Mouse (Mus musculus) MEL (cell line): ENCODE results near the gene Tekt1. TPM values are rescaled to one million over a fixed set of nuclear protein-coding genes. Genes with fewer than 3 reads are reported as not detected.
A peak's percentile ranks its signal among the peaks of the same experiment; 100 is the strongest.

Experiments used
- DNase-seq: peaks from one replicate; pipeline ENCODE4 v3.0.0; 2011; ENCODE audit warnings: low read depth, low spot score
- H3K27ac ChIP-seq: 2 replicates; pipeline ENCODE4 v1.5.1; 2012; ENCODE audit warnings: low read depth, mild to moderate bottlenecking, control low read depth, low read length, moderate library complexity; ENCODE audit not compliant: control insufficient read depth
- H3K27me3 ChIP-seq, 2 experiments: fragments of 150-350 bp in 1 of 2; sonication (generic) in 1 of 2; 2 replicates each; pipeline ENCODE4 v1.6.1; 2012; ENCODE audit warnings: low read length in 2 of 2, mild to moderate bottlenecking in 2 of 2, improper control_type of control experiment in 1 of 2, moderate library complexity in 1 of 2; ENCODE audit not compliant: insufficient read depth in 2 of 2, control insufficient read depth in 1 of 2
- H3K36me3 ChIP-seq, 2 experiments: 2 replicates each; pipeline ENCODE4 v1.6.1; 2012 to 2014; ENCODE audit warnings: low read length in 2 of 2, improper control_type of control experiment in 1 of 2, inconsistent platforms in 1 of 2, mild to moderate bottlenecking in 1 of 2; ENCODE audit not compliant: insufficient read depth in 2 of 2, control insufficient read depth in 1 of 2
- H3K4me1 ChIP-seq, 2 experiments: fragments of 150-350 bp in 1 of 2; sonication (generic) in 1 of 2; 2 replicates each; pipeline ENCODE4 v1.6.1; 2012; ENCODE audit warnings: low read length in 2 of 2, improper control_type of control experiment in 1 of 2, mild to moderate bottlenecking in 1 of 2; ENCODE audit not compliant: insufficient read depth in 2 of 2, control insufficient read depth in 1 of 2
- H3K4me3 ChIP-seq, 2 experiments: fragments of 150-350 bp in 1 of 2; sonication (generic) in 1 of 2; 2 replicates each; pipeline ENCODE4 v1.5.1; 2012; ENCODE audit warnings: low read depth in 2 of 2, low read length in 2 of 2, mild to moderate bottlenecking in 2 of 2, moderate library complexity in 2 of 2, control low read depth in 1 of 2, improper control_type of control experiment in 1 of 2; ENCODE audit not compliant: control insufficient read depth in 1 of 2, insufficient read depth in 1 of 2
- H3K79me2 ChIP-seq: 2 replicates; pipeline ENCODE4 v1.6.1; 2012; ENCODE audit warnings: mild to moderate bottlenecking, low read length, moderate library complexity; ENCODE audit not compliant: control insufficient read depth, poor library complexity, insufficient read depth
- H3K9ac ChIP-seq: 2 replicates; pipeline ENCODE4 v1.6.1; 2012; ENCODE audit warnings: low read depth, mild to moderate bottlenecking, control low read depth, low read length, moderate library complexity; ENCODE audit not compliant: control insufficient read depth, poor library complexity, severe bottlenecking
- H3K9me3 ChIP-seq: fragments of 150-350 bp; sonication (generic); replicated peaks from 2 replicates; pipeline ENCODE4 v1.6.1; 2012; ENCODE audit warnings: mild to moderate bottlenecking, low read length, improper control_type of control experiment, moderate library complexity; ENCODE audit not compliant: insufficient read depth
- BHLHE40 ChIP-seq: IDR thresholded peaks from 2 replicates; pipeline ENCODE4 v1.6.1; 2012; ENCODE audit warnings: low read depth, mild to moderate bottlenecking, inconsistent platforms, low read length, improper control_type of control experiment, borderline replicate concordance
- CHD2 ChIP-seq: IDR thresholded peaks from 2 replicates; pipeline ENCODE4 v1.6.1; 2011; ENCODE audit warnings: low read length, improper control_type of control experiment
- E2F4 ChIP-seq: IDR thresholded peaks from 2 replicates; pipeline ENCODE4 v1.6.1; 2011; ENCODE audit warnings: low read depth, low read length, improper control_type of control experiment, borderline replicate concordance
- ETS1 ChIP-seq: IDR thresholded peaks from 2 replicates; pipeline ENCODE4 v1.6.1; 2012; ENCODE audit warnings: low read depth, mild to moderate bottlenecking, inconsistent platforms, low read length, improper control_type of control experiment, moderate library complexity
- GATA1 ChIP-seq: IDR thresholded peaks from 2 replicates; pipeline ENCODE4 v1.6.1; 2011; ENCODE audit warnings: low read depth, low read length, improper control_type of control experiment
- HCFC1 ChIP-seq: IDR thresholded peaks from 2 replicates; pipeline ENCODE4 v1.6.1; 2012; ENCODE audit warnings: low read depth, mild to moderate bottlenecking, inconsistent platforms, low read length, improper control_type of control experiment, moderate library complexity
- KAT2A ChIP-seq: conservative IDR thresholded peaks from 2 replicates; pipeline ENCODE4 v1.6.1; 2012; ENCODE audit warnings: low read depth, low read length, improper control_type of control experiment, inconsistent platforms
- MAX ChIP-seq: IDR thresholded peaks from 2 replicates; pipeline ENCODE4 v1.6.1; 2011; ENCODE audit warnings: low read length, improper control_type of control experiment
- MAZ ChIP-seq: IDR thresholded peaks from 2 replicates; pipeline ENCODE4 v1.6.1; 2012; ENCODE audit warnings: low read depth, mild to moderate bottlenecking, inconsistent platforms, low read length, improper control_type of control experiment
- MEF2A ChIP-seq: IDR thresholded peaks from 2 replicates; pipeline ENCODE4 v1.6.1; 2014; ENCODE audit warnings: low read depth, mild to moderate bottlenecking, inconsistent platforms, low read length, improper control_type of control experiment; ENCODE audit not compliant: poor library complexity, insufficient replicate concordance, severe bottlenecking; ENCODE audit errors: extremely low read depth
- MXI1 ChIP-seq: IDR thresholded peaks from 2 replicates; pipeline ENCODE4 v1.6.1; 2011; ENCODE audit warnings: mild to moderate bottlenecking, low read depth, low read length, improper control_type of control experiment
- MYB ChIP-seq: IDR thresholded peaks from 2 replicates; pipeline ENCODE4 v1.6.1; 2011; ENCODE audit warnings: mild to moderate bottlenecking, low read depth, low read length, improper control_type of control experiment
- NELFE ChIP-seq: IDR thresholded peaks from 2 replicates; pipeline ENCODE4 v1.6.1; 2011; ENCODE audit warnings: low read depth, low read length, improper control_type of control experiment
- NRF1 ChIP-seq: IDR thresholded peaks from 2 replicates; pipeline ENCODE4 v1.6.1; 2014; ENCODE audit warnings: low read depth, mild to moderate bottlenecking, inconsistent platforms, low read length, improper control_type of control experiment, moderate library complexity; ENCODE audit not compliant: poor library complexity, insufficient read depth, severe bottlenecking
- POLR2A ChIP-seq, 2 experiments: IDR thresholded peaks; 2 replicates each; pipeline ENCODE4 v1.6.1; 2011 to 2012; ENCODE audit warnings: low read length in 2 of 2, mild to moderate bottlenecking in 2 of 2, control low read depth in 1 of 2, improper control_type of control experiment in 1 of 2, low read depth in 1 of 2, moderate library complexity in 1 of 2; ENCODE audit not compliant: control insufficient read depth in 1 of 2, insufficient read depth in 1 of 2, poor library complexity in 1 of 2
- POLR2AphosphoS5 ChIP-seq: IDR thresholded peaks from 2 replicates; pipeline ENCODE4 v1.6.1; 2012; ENCODE audit warnings: low read depth, borderline replicate concordance, mild to moderate bottlenecking, inconsistent platforms, low read length, moderate library complexity, mixed read lengths
- RAD21 ChIP-seq: IDR thresholded peaks from 2 replicates; pipeline ENCODE4 v1.6.1; 2011; ENCODE audit warnings: mild to moderate bottlenecking, low read depth, low read length, improper control_type of control experiment
- RCOR1 ChIP-seq: IDR thresholded peaks from 2 replicates; pipeline ENCODE4 v1.6.1; 2012; ENCODE audit warnings: low read depth, mild to moderate bottlenecking, inconsistent platforms, low read length, improper control_type of control experiment
- SIN3A ChIP-seq: IDR thresholded peaks from 2 replicates; pipeline ENCODE4 v1.6.1; 2012; ENCODE audit warnings: low read length, improper control_type of control experiment, inconsistent platforms
- TAL1 ChIP-seq: IDR thresholded peaks from 2 replicates; pipeline ENCODE4 v1.6.1; 2012; ENCODE audit warnings: mild to moderate bottlenecking, inconsistent platforms, low read length, moderate library complexity, mixed read lengths
- TCF12 ChIP-seq: IDR thresholded peaks from 2 replicates; pipeline ENCODE4 v1.6.1; 2014; ENCODE audit warnings: low read depth, mild to moderate bottlenecking, inconsistent platforms, low read length, improper control_type of control experiment, moderate library complexity
- UBTF ChIP-seq: IDR thresholded peaks from 2 replicates; pipeline ENCODE4 v1.6.1; 2012; ENCODE audit warnings: low read depth, mild to moderate bottlenecking, inconsistent platforms, low read length, improper control_type of control experiment, moderate library complexity, borderline replicate concordance; ENCODE audit not compliant: insufficient read depth
- USF2 ChIP-seq, 2 experiments: IDR thresholded peaks; 2 replicates each; pipeline ENCODE4 v1.6.1; 2011 to 2012; ENCODE audit warnings: improper control_type of control experiment in 2 of 2, low read length in 2 of 2, borderline replicate concordance in 1 of 2, inconsistent platforms in 1 of 2, low read depth in 1 of 2, mild to moderate bottlenecking in 1 of 2; ENCODE audit not compliant: insufficient read depth in 1 of 2
- ZKSCAN1 ChIP-seq: IDR thresholded peaks from 2 replicates; pipeline ENCODE4 v1.6.1; 2012; ENCODE audit warnings: low read depth, mild to moderate bottlenecking, inconsistent platforms, low read length, improper control_type of control experiment, moderate library complexity
- ZMIZ1 ChIP-seq: IDR thresholded peaks from 2 replicates; pipeline ENCODE4 v1.6.1; 2012; ENCODE audit warnings: low read depth, mild to moderate bottlenecking, inconsistent platforms, low read length, improper control_type of control experiment, moderate library complexity
- ZNF384 ChIP-seq: IDR thresholded peaks from 2 replicates; pipeline ENCODE4 v1.6.1; 2012; ENCODE audit warnings: low read depth, mild to moderate bottlenecking, inconsistent platforms, low read length, improper control_type of control experiment
- polyA plus RNA-seq, 2 experiments: library from polyadenylated mRNA; stranded (reverse) in 1 of 2; unstranded in 1 of 2; fragments of >175 nt in 1 of 2; fragments of >200 nt in 1 of 2; gene quantifications; 2 replicates each; pipeline versions ENCODE4 v1.2.1 to v1.2.4; 2012; ENCODE audit warnings: low replicate concordance in 2 of 2, low read depth in 1 of 2; ENCODE audit not compliant: insufficient read length in 2 of 2, insufficient read depth in 1 of 2, missing spikeins in 1 of 2
- total RNA-seq: library from RNA; depleted of rRNA; stranded (reverse); fragments of 300-350 nt; gene quantifications from 2 replicates; pipeline ENCODE4 v1.2.3, GENCODE M21; 2012

The Tekt1 gene
- total and polyA plus RNA-seq, 3 experiments = not detected

- no peak overlapping the region for H3K9ac ChIP-seq
Measured at GRCm38 (mm10) chr11:72307461-72307860, 54.8 kb downstream of the Tekt1 start.

GRCm38 (mm10) chr11:72302230-72302629 lies 60.0 kb downstream of the Tekt1 start:
- Histone ChIP-seq H3K27me3 (no peaks in the 10 kb centered on the region), H3K4me1 (peaks cover 7 to 14% of the 10 kb centered on the region in 2 experiments; a peak in 3 of 4 replicates), H3K9ac (no peak overlapping the region), H3K9me3 (no peaks in the 10 kb centered on the region), H3K27ac (no peak overlapping the region), H3K4me3 (peak overlapping the region; percentile 64 to 100; a peak in 2 of 4 replicates), H3K36me3 (no peaks in the 10 kb centered on the region), H3K79me2 (no peaks in the 10 kb centered on the region; the same call in 1 of the 2 replicates)
- peak; percentile 1 for DNase-seq
- TF ChIP-seq ZNF384 = no peak
- TF ChIP-seq ZKSCAN1 = no peak
- TF ChIP-seq MEF2A = no peak
- TF ChIP-seq MAZ = no peak
- no peak for TF ChIP-seq NRF1
- no peak for TF ChIP-seq BHLHE40
- TF ChIP-seq MXI1 = no peak
- TF ChIP-seq RCOR1 = no peak
- no peak for TF ChIP-seq NELFE
- no peak for TF ChIP-seq TCF12
- no peak for TF ChIP-seq USF2 (IDR thresholded peaks at IDR 0.05; ENCODE audit: borderline replicate concordance in 1 of 2, insufficient read depth in 1 of 2, low read depth in 1 of 2, low read length in 2 of 2)
- no peak for TF ChIP-seq POLR2A (IDR thresholded peaks at IDR 0.05; ENCODE audit: control insufficient read depth in 1 of 2, insufficient read depth in 1 of 2, low read depth in 1 of 2, low read length in 2 of 2, poor library complexity in 1 of 2)
- no peak for TF ChIP-seq GATA1
- no peak for TF ChIP-seq MYB
- no peak for TF ChIP-seq TAL1
- no peak for TF ChIP-seq SIN3A
- no peak for TF ChIP-seq ZMIZ1
- TF ChIP-seq UBTF = no peak
- TF ChIP-seq RAD21 = no peak
- no peak for TF ChIP-seq HCFC1

More at GRCm38 (mm10) chr11:72307461-72307860, 54.8 kb downstream of the Tekt1 start:
- H3K36me3 ChIP-seq = peaks cover 0 to 23% of the 10 kb centered on the region in 2 experiments; a peak in 2 of 4 replicates
- H3K4me3 ChIP-seq = no peak overlapping the region
- TF ChIP-seq POLR2AphosphoS5 (no peak), MXI1 (no peak), KAT2A (no peak), E2F4 (no peak), MAX (no peak), MAZ (no peak), USF2 (IDR thresholded peaks at IDR 0.05; ENCODE audit: borderline replicate concordance in 1 of 2, insufficient read depth in 1 of 2, low read depth in 1 of 2, low read length in 2 of 2) (no peak), RAD21 (no peak), CHD2 (no peak), ETS1 (no peak)
- TF ChIP-seq, all 39 proteins: peak for 0
- peaks cover 6 to 38% of the 10 kb centered on the region in 2 experiments for H3K4me1 ChIP-seq
- H3K79me2 ChIP-seq = no peaks in the 10 kb centered on the region
- no peaks in the 10 kb centered on the region for H3K9me3 ChIP-seq
- no peak overlapping the region for H3K27ac ChIP-seq
- DNase-seq = no peak
- no peaks in the 10 kb centered on the region for H3K27me3 ChIP-seq
